Mouse (Mus musculus) embryonic facial prominence, embryonic 10.5 days (tissue): ENCODE data around the gene Shmt1. TPM values are rescaled to one million over a fixed set of nuclear protein-coding genes. Genes with fewer than 3 reads are reported as not detected.
"Not testable (repeated sequence)": the region's sequence is repeated elsewhere in the genome, so short reads cannot be mapped to it uniquely, and the experiment has no call there.

Source experiments
- DNase-seq: peaks from one replicate; pipeline ENCODE4 v3.0.0-alpha.2; 2017; ENCODE audit warnings: low spot score
- H3K27ac ChIP-seq: fragments of 300-500 bp; sonication (generic); replicated peaks from 2 replicates; pipeline ENCODE4 v1.5.1; 2016; ENCODE audit warnings: mild to moderate bottlenecking
- H3K27me3 ChIP-seq: fragments of 300-500 bp; sonication (generic); replicated peaks from 2 replicates; pipeline ENCODE4 v1.6.1; 2016; ENCODE audit warnings: low read depth, mild to moderate bottlenecking; ENCODE audit not compliant: poor library complexity, severe bottlenecking
- H3K36me3 ChIP-seq: fragments of 300-500 bp; sonication (generic); replicated peaks from 2 replicates; pipeline ENCODE4 v1.6.1; 2016; ENCODE audit warnings: mild to moderate bottlenecking, moderate library complexity
- H3K4me1 ChIP-seq: fragments of 300-500 bp; sonication (generic); 2 replicates; pipeline ENCODE4 v1.6.1; 2016
- H3K4me3 ChIP-seq: fragments of 300-500 bp; sonication (generic); 2 replicates; pipeline ENCODE4 v1.5.1; 2016; ENCODE audit warnings: mild to moderate bottlenecking, moderate library complexity
- H3K9me3 ChIP-seq: fragments of 300-500 bp; sonication (generic); 2 replicates; pipeline ENCODE4 v1.6.1; 2016; ENCODE audit warnings: mild to moderate bottlenecking
- WGBS: fragments of 180-500 bp; shearing (Covaris S2); methylation state at CpG from one replicate; pipeline ENCODE4 v1.1.7; 2016; 5-methylcytosine and 5-hydroxymethylcytosine counted together
- polyA plus RNA-seq: library from polyadenylated mRNA; unstranded; fragments of >200 nt; fragmentation: Nextera tagmentation; extraction: Ambion mirVana; gene quantifications from 2 replicates; pipeline ENCODE4 v1.2.1, GENCODE M21; 2016

The Shmt1 gene
- 98.3 and 109 TPM in 2 replicates for polyA plus RNA-seq

- H3K27me3 ChIP-seq, H3K9me3 ChIP-seq, H3K36me3 ChIP-seq, DNase-seq: not testable (repeated sequence)
- 25% methylated on average over 6 of the region's 6 CpGs for WGBS
- Histone ChIP-seq H3K27ac (peak within 1 kb of the TSS; percentile 76), H3K4me1 (peaks cover 31% of the 10 kb centered on the region), H3K4me3 (peak within 1 kb of the TSS; percentile 66)
These were observed at the start of gene Shmt1 for GRCm38 (mm10) chr11:60811618-60812017. TSS of gene Shmt1 (minus strand) at chr11:60811718.

- H3K4me1 ChIP-seq, result no peaks in the 10 kb centered on the region
- no peaks in the 10 kb centered on the region for H3K9me3 ChIP-seq
- no peaks in the 10 kb centered on the region for H3K27me3 ChIP-seq
- WGBS, result 86% methylated on average over 3 of the region's 3 CpGs
- no peak overlapping the region for H3K27ac ChIP-seq
- DNase-seq, result no peak
- H3K4me3 ChIP-seq, result no peak overlapping the region
- H3K36me3 ChIP-seq, result peaks cover 97% of the 10 kb centered on the region
These were observed 45.1 kb upstream of the Shmt1 start for GRCm38 (mm10) chr11:60856587-60856986.

GRCm38 (mm10) chr11:60845415-60845814 is 33.9 kb upstream of the Shmt1 start:
- no peak overlapping the region for H3K27ac ChIP-seq
- H3K9me3 ChIP-seq, result no peaks in the 10 kb centered on the region
- no peaks in the 10 kb centered on the region for H3K27me3 ChIP-seq
- DNase-seq, result no peak
- H3K4me3 ChIP-seq, result no peak overlapping the region
- peaks cover 58% of the 10 kb centered on the region for H3K36me3 ChIP-seq
- no peaks in the 10 kb centered on the region for H3K4me1 ChIP-seq
- WGBS, result 83% methylated on average over 5 of the region's 5 CpGs

GRCm38 (mm10) chr11:60843412-60843811 is 31.9 kb upstream of the Shmt1 start:
- DNase-seq, result no peak
- Histone ChIP-seq H3K4me3 (no peak overlapping the region), H3K9me3 (no peaks in the 10 kb centered on the region), H3K4me1 (no peaks in the 10 kb centered on the region), H3K27me3 (no peaks in the 10 kb centered on the region), H3K36me3 (peaks cover 45% of the 10 kb centered on the region), H3K27ac (no peak overlapping the region)
- WGBS, result 94% methylated on average over 5 of the region's 5 CpGs

GRCm38 (mm10) chr11:60841467-60842200 is 30.1 kb upstream of the Shmt1 start:
- no peak overlapping the region for H3K4me3 ChIP-seq
- H3K36me3 ChIP-seq, result peaks cover 34% of the 10 kb centered on the region
- no peak for DNase-seq
- 73% methylated on average over 12 of the region's 12 CpGs for WGBS
- no peaks in the 10 kb centered on the region for H3K4me1 ChIP-seq
- H3K9me3 ChIP-seq, result no peaks in the 10 kb centered on the region
- H3K27ac ChIP-seq, result no peak overlapping the region
- H3K27me3 ChIP-seq, result no peaks in the 10 kb centered on the region

- Histone ChIP-seq H3K9me3 (no peaks in the 10 kb centered on the region), H3K27me3 (no peaks in the 10 kb centered on the region), H3K27ac (no peak overlapping the region), H3K36me3 (0 out of 2 replicates have a peak, but pooled peaks cover 10% of the 10 kb centered on the region), H3K4me3 (no peak overlapping the region), H3K4me1 (no peaks in the 10 kb centered on the region)
- WGBS, result 93% methylated on average over 10 of the region's 10 CpGs
- no peak for DNase-seq
These were observed 26.3 kb upstream of the Shmt1 start for GRCm38 (mm10) chr11:60837644-60838406.

GRCm38 (mm10) chr11:60836897-60837296 is 25.4 kb upstream of the Shmt1 start:
- Histone ChIP-seq H3K4me1 (no peaks in the 10 kb centered on the region), H3K9me3 (no peaks in the 10 kb centered on the region), H3K27ac (no peak overlapping the region), H3K36me3 (0 out of 2 replicates have a peak, but pooled peaks cover 10% of the 10 kb centered on the region), H3K4me3 (no peak overlapping the region), H3K27me3 (no peaks in the 10 kb centered on the region)
- DNase-seq, result no peak
- 95% methylated on average over 6 of the region's 6 CpGs for WGBS

GRCm38 (mm10) chr11:60830433-60831052 is 19.0 kb upstream of the Shmt1 start, which contains the start of gene Dhrs7b:
TSS of gene Dhrs7b (plus strand) at chr11:60830631.
- Histone ChIP-seq H3K9me3 (no peaks in the 10 kb centered on the region), H3K4me3 (peak within 1 kb of the TSS; percentile 80), H3K27me3 (no peaks in the 10 kb centered on the region), H3K27ac (peak within 1 kb of the TSS; percentile 84), H3K36me3 (no peaks in the 10 kb centered on the region), H3K4me1 (peaks cover 10% of the 10 kb centered on the region)
- WGBS, result under 1% methylated on average over 34 of the region's 34 CpGs
- DNase-seq, result peak; percentile 83

- DNase-seq, result no peak
- WGBS, result 40% methylated on average over 2 of the region's 2 CpGs
- Histone ChIP-seq H3K36me3 (no peaks in the 10 kb centered on the region), H3K27ac (no peak overlapping the region), H3K4me3 (no peak overlapping the region), H3K4me1 (peaks cover 10% of the 10 kb centered on the region), H3K27me3 (no peaks in the 10 kb centered on the region), H3K9me3 (no peaks in the 10 kb centered on the region)
These were observed 17.4 kb upstream of the Shmt1 start for GRCm38 (mm10) chr11:60828903-60829302.

- Histone ChIP-seq H3K4me1 (peaks cover 10% of the 10 kb centered on the region), H3K27ac (no peak overlapping the region), H3K4me3 (no peak overlapping the region), H3K36me3 (no peaks in the 10 kb centered on the region), H3K27me3 (no peaks in the 10 kb centered on the region), H3K9me3 (no peaks in the 10 kb centered on the region)
- no peak for DNase-seq
- 56% methylated on average over 4 of the region's 4 CpGs for WGBS
These were observed 15.9 kb upstream of the Shmt1 start for GRCm38 (mm10) chr11:60827241-60827945.

GRCm38 (mm10) chr11:60826700-60827099 is 15.2 kb upstream of the Shmt1 start:
- Histone ChIP-seq H3K4me3 (no peak overlapping the region), H3K27ac (no peak overlapping the region), H3K27me3 (no peaks in the 10 kb centered on the region), H3K9me3 (no peaks in the 10 kb centered on the region), H3K4me1 (peaks cover 10% of the 10 kb centered on the region), H3K36me3 (no peaks in the 10 kb centered on the region)
- no peak for DNase-seq
- 65% methylated on average over 1 of the region's 1 CpGs for WGBS

- WGBS, result 85% methylated on average over 3 of the region's 3 CpGs
- Histone ChIP-seq H3K4me1 (no peaks in the 10 kb centered on the region), H3K27ac (no peak overlapping the region), H3K4me3 (no peak overlapping the region), H3K36me3 (no peaks in the 10 kb centered on the region), H3K9me3 (no peaks in the 10 kb centered on the region), H3K27me3 (no peaks in the 10 kb centered on the region)
- no peak for DNase-seq
These were observed 13.7 kb upstream of the Shmt1 start for GRCm38 (mm10) chr11:60825191-60825590.
